Mouse (Mus musculus): Measurements from ENCODE around the gene Anapc2. TPM values are rescaled to one million over a fixed set of nuclear protein-coding genes. Genes with fewer than 3 reads are reported as not detected.

The Anapc2 gene
- total and polyA plus RNA-seq, 3 experiments = 9.8 to 67.0 TPM; not detected in 1

- H3K27ac ChIP-seq (ENCODE audit: control insufficient read depth, low read depth, low read length) = peak overlapping the region; percentile 56
- TF ChIP-seq MYC (IDR thresholded peaks at IDR 0.05; ENCODE audit: low read depth, low read length) (peak; percentile 57; the same call in 1 of the 2 replicates), MAX (IDR thresholded peaks at IDR 0.05; ENCODE audit: low read length) (peak; percentile 76), MAZ (IDR thresholded peaks at IDR 0.05; ENCODE audit: low read depth, low read length) (no peak), NRF1 (IDR thresholded peaks at IDR 0.05; ENCODE audit: insufficient read depth, low read depth, low read length, poor library complexity, severe bottlenecking) (no peak), SIN3A (IDR thresholded peaks at IDR 0.05; ENCODE audit: low read length) (0 out of 2 replicates have a peak, but pooled peaks have one; percentile 32), BHLHE40 (IDR thresholded peaks at IDR 0.05; ENCODE audit: borderline replicate concordance, low read depth, low read length) (peak; percentile 61; the same call in 1 of the 2 replicates), GATA1 (IDR thresholded peaks at IDR 0.05; ENCODE audit: low read depth, low read length) (no peak), USF1 (IDR thresholded peaks at IDR 0.05; ENCODE audit: low read depth, low read length) (0 out of 2 replicates have a peak, but pooled peaks have one; percentile 10), MXI1 (IDR thresholded peaks at IDR 0.05; ENCODE audit: low read depth, low read length) (peak; percentile 57; the same call in 1 of the 2 replicates)
- no peaks in the 10 kb centered on the region; the same call in 1 of the 2 replicates for H3K79me2 ChIP-seq (ENCODE audit: control insufficient read depth, insufficient read depth, low read length, poor library complexity)
- H3K9me3 ChIP-seq (replicated peaks; ENCODE audit: insufficient read depth, low read length) = no peaks in the 10 kb centered on the region
- no peaks in the 10 kb centered on the region for H3K27me3 ChIP-seq (ENCODE audit: control insufficient read depth in 1 of 2, insufficient read depth in 2 of 2, low read length in 2 of 2)
- peaks cover 0 to 17% of the 10 kb centered on the region in 2 experiments; a peak in 3 of 4 replicates for H3K4me1 ChIP-seq (ENCODE audit: control insufficient read depth in 1 of 2, insufficient read depth in 2 of 2, low read length in 2 of 2)
- H3K4me3 ChIP-seq (ENCODE audit: control insufficient read depth in 1 of 2, insufficient read depth in 1 of 2, low read depth in 2 of 2, low read length in 2 of 2) = peak overlapping the region; percentile 57 to 64
- no peaks in the 10 kb centered on the region for H3K36me3 ChIP-seq (ENCODE audit: control insufficient read depth in 1 of 2, insufficient read depth in 2 of 2, low read length in 2 of 2)
- no peak for DNase-seq (ENCODE audit: low read depth, low spot score)
- H3K9ac ChIP-seq (ENCODE audit: control insufficient read depth, low read depth, low read length, poor library complexity, severe bottlenecking) = peak overlapping the region; percentile 79
These were observed 30.9 kb upstream of the Anapc2 start for GRCm38 (mm10) chr2:25241438-25241775.

- Histone ChIP-seq H3K9me3 (replicated peaks; ENCODE audit: insufficient read depth, low read length) (no peaks in the 10 kb centered on the region), H3K27me3 (ENCODE audit: control insufficient read depth in 1 of 2, insufficient read depth in 2 of 2, low read length in 2 of 2) (no peaks in the 10 kb centered on the region), H3K4me1 (ENCODE audit: control insufficient read depth in 1 of 2, insufficient read depth in 2 of 2, low read length in 2 of 2) (peaks cover 0 to 12% of the 10 kb centered on the region in 2 experiments; a peak in 3 of 4 replicates), H3K27ac (ENCODE audit: control insufficient read depth, low read depth, low read length) (peak within 1 kb of the TSS; percentile 56), H3K36me3 (ENCODE audit: control insufficient read depth in 1 of 2, insufficient read depth in 2 of 2, low read length in 2 of 2) (no peaks in the 10 kb centered on the region), H3K4me3 (ENCODE audit: control insufficient read depth in 1 of 2, insufficient read depth in 1 of 2, low read depth in 2 of 2, low read length in 2 of 2) (peak within 1 kb of the TSS; percentile 57 to 69), H3K9ac (ENCODE audit: control insufficient read depth, low read depth, low read length, poor library complexity, severe bottlenecking) (peak within 1 kb of the TSS; percentile 79), H3K79me2 (ENCODE audit: control insufficient read depth, insufficient read depth, low read length, poor library complexity) (no peaks in the 10 kb centered on the region; the same call in 1 of the 2 replicates)
- DNase-seq (ENCODE audit: low read depth, low spot score) = no peak
- no peak for TF ChIP-seq RAD21 (IDR thresholded peaks at IDR 0.05; ENCODE audit: low read depth, low read length)
- no peak for TF ChIP-seq E2F4 (IDR thresholded peaks at IDR 0.05; ENCODE audit: borderline replicate concordance, low read depth, low read length)
- TF ChIP-seq JUND (IDR thresholded peaks at IDR 0.05; ENCODE audit: low read depth, low read length) = no peak
- no peak for TF ChIP-seq CTCF (IDR thresholded peaks at IDR 0.05 in 2 of 3, conservative IDR thresholded peaks at IDR 0.05 in 1 of 3; ENCODE audit: control insufficient read depth in 1 of 3, insufficient read depth in 1 of 3, low read depth in 2 of 3, low read length in 3 of 3, poor library complexity in 1 of 3, severe bottlenecking in 1 of 3)
- no peak for TF ChIP-seq MYB (IDR thresholded peaks at IDR 0.05; ENCODE audit: low read depth, low read length)
- TF ChIP-seq MYC (IDR thresholded peaks at IDR 0.05; ENCODE audit: low read depth, low read length) = no peak
- TF ChIP-seq EP300 (IDR thresholded peaks at IDR 0.05; ENCODE audit: low read depth in 1 of 2, low read length in 2 of 2) = no peak
- TF ChIP-seq MXI1 (IDR thresholded peaks at IDR 0.05; ENCODE audit: low read depth, low read length) = no peak
- no peak for TF ChIP-seq MAX (IDR thresholded peaks at IDR 0.05; ENCODE audit: low read length)
These were observed 30.2 kb upstream of the Anapc2 start, which contains the start of the genes Rnf208 and Cysrt1 for GRCm38 (mm10) chr2:25242101-25242506. Gene Rnf208, plus strand, starts transcription at chr2:25242255. Gene Cysrt1, minus strand, starts transcription at chr2:25242452.
